Mouse (Mus musculus) kidney, adult 2 months (tissue): Measurements from ENCODE around the gene Pter.

Experiments
- CTCF ChIP-seq: fragments of 200-500 bp; conservative IDR thresholded peaks from 2 replicates; pipeline ENCODE4 v1.5.1; 2011; ENCODE audit warnings: low read depth, mild to moderate bottlenecking, control low read depth, low read length, moderate library complexity, mixed read lengths; ENCODE audit not compliant: insufficient read depth, insufficient read length
- POLR2A ChIP-seq: fragments of 200-500 bp; IDR thresholded peaks from one replicate; pipeline ENCODE4 v1.6.1; 2011; ENCODE audit warnings: low read depth, low read length, control low read depth

DNA sequence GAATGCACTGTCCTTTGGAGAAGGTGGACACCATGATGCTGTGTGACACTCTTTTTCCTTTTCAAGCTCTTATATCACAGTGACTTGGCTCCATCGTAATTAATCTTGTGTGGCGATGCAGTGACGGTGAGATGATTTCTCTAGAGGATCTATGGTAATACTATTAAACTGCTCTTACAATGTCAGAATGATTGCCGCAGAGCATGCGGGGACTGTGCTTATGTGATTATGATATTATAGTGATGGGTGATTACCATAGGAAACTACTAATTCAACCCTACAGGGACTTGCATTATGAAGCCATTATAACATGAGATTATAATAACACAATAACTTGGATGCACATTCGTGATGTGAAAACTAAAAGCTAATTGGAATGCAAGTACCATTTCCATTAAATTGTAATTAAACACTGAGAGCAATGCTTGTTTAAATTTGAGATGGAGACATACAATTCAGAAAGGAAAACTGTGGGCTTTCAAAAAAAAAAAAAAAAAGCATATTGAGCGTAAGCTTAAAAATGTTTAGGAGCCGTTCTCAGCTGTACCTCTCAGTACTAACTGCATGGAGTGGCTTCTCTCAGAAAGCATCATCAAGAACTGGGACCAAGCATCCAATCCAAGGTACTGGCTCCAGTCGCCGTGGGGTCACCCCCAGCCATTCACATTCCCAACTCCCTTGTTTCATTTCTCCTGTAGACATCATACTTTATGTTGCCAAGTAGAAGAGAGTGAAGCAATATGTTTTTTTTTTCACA, 13.8 kb downstream of the Pter start:
- TF ChIP-seq CTCF: no peak
- TF ChIP-seq POLR2A: no peak
